ENCODE assay signal across 9 mouse cellular contexts in the genomic region with DNA sequence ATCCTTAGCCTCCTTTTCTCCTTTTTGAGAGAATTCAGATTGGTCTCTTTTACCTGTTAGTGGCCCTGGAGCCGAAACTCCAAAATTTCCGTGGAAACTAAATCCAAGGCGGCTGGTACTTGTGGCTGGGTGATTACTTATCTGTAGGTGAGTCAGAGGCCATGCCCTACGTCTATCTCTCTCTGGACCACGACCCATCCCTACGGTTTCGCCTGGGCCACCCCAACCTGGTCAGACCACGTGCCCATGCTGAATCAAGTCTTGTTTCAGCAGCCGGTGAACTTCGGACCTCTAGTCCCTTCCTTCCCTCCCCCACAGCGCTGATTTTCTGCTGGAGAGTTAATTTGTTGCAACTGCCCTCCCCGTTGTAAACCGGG. TPM values are rescaled to one million over a fixed set of nuclear protein-coding genes. Genes with fewer than 3 reads are reported as not detected.
DNase-seq lines count a peak whose midpoint lies in the region; ATAC-seq lines count a peak whose summit lies in the region.
"Had no signal": no experiment of that assay in that cellular context is flagged by ENCODE, and none has a peak within 500 bp of the region (broad histone marks: within the 10 kb centered on the region; RNA-seq: fewer than 3 reads in every experiment).

No protein-coding gene starts in this region.

- H3K9ac ChIP-seq in embryonic facial prominence, embryonic 15.5 days: peak overlapping the region; percentile 75
- H3K9ac ChIP-seq in hindbrain, embryonic 16.5 days (ENCODE audit: low read depth, low read length): peak overlapping the region; percentile 96
- peak overlapping the region; percentile 80 for H3K9ac ChIP-seq in liver, embryonic 11.5 days (ENCODE audit: low read depth, low read length)

- peaks cover 24% of the 10 kb centered on the region; the same call in 1 of the 2 replicates for H3K4me1 ChIP-seq in embryonic facial prominence, embryonic 15.5 days
- H3K4me1 ChIP-seq in hindbrain, embryonic 16.5 days (ENCODE audit: control insufficient read depth, insufficient read depth, low read depth, low read length): peaks cover 8% of the 10 kb centered on the region
- peaks cover 6% of the 10 kb centered on the region for H3K4me1 ChIP-seq in liver, embryonic 11.5 days (replicated peaks; ENCODE audit: control insufficient read depth, insufficient read depth, low read length)

- H3K27me3 ChIP-seq in embryonic facial prominence, embryonic 15.5 days: no peaks in the 10 kb centered on the region
- H3K27me3 ChIP-seq in hindbrain, embryonic 16.5 days (replicated peaks; ENCODE audit: control insufficient read depth, insufficient read depth, low read length): no peaks in the 10 kb centered on the region
- no peaks in the 10 kb centered on the region for H3K27me3 ChIP-seq in liver, embryonic 11.5 days (replicated peaks; ENCODE audit: control insufficient read depth, insufficient read depth, low read length)

- H3K36me3 ChIP-seq in embryonic facial prominence, embryonic 15.5 days: no peaks in the 10 kb centered on the region
- H3K36me3 ChIP-seq in hindbrain, embryonic 16.5 days (ENCODE audit: control insufficient read depth, insufficient read depth, low read length): no peaks in the 10 kb centered on the region
- H3K36me3 ChIP-seq in liver, embryonic 11.5 days (ENCODE audit: control insufficient read depth, insufficient read depth, low read length): no peaks in the 10 kb centered on the region

- H3K9me3 ChIP-seq in embryonic facial prominence, embryonic 15.5 days (replicated peaks): no peaks in the 10 kb centered on the region
- H3K9me3 ChIP-seq in hindbrain, embryonic 16.5 days (ENCODE audit: control insufficient read depth, low read length): no peaks in the 10 kb centered on the region
- no peaks in the 10 kb centered on the region for H3K9me3 ChIP-seq in liver, embryonic 11.5 days (ENCODE audit: control insufficient read depth, low read length)

- DNase-seq in ovary, postnatal 10 days (ENCODE audit: low spot score): peak; percentile 6
- no peak for DNase-seq in ovary, adult 18-20 months (ENCODE audit: low spot score)
- DNase-seq in liver, embryonic 11.5 days (ENCODE audit: low spot score): peak; percentile 60
- DNase-seq in neural tube, embryonic 10.5 days (ENCODE audit: extremely low spot score, low spot score): peak; percentile 61
- no peak for DNase-seq in layer of hippocampus, postnatal 36 days
- DNase-seq in T-cell, adult 2 months (ENCODE audit: low spot score): no peak

- WGBS in embryonic facial prominence, embryonic 15.5 days: under 1% methylated on average over 13 of the region's 13 CpGs
- 2% methylated on average over 13 of the region's 13 CpGs for WGBS in hindbrain, embryonic 16.5 days
- under 1% methylated on average over 13 of the region's 13 CpGs for WGBS in liver, embryonic 11.5 days

- H3K4me3 ChIP-seq in embryonic facial prominence, embryonic 15.5 days (replicated peaks): peak overlapping the region; percentile 88
- peak overlapping the region; percentile 91 for H3K4me3 ChIP-seq in hindbrain, embryonic 16.5 days (ENCODE audit: low read length)
- peak overlapping the region; percentile 84 for H3K4me3 ChIP-seq in liver, embryonic 11.5 days (ENCODE audit: low read depth, low read length)

- H3K4me2 ChIP-seq in embryonic facial prominence, embryonic 15.5 days (replicated peaks): peak overlapping the region; percentile 68
- H3K4me2 ChIP-seq in hindbrain, embryonic 16.5 days (ENCODE audit: low read length): peak overlapping the region; percentile 64
- peak overlapping the region; percentile 93 for H3K4me2 ChIP-seq in liver, embryonic 11.5 days

- peak overlapping the region; percentile 77; the same call in 1 of the 2 replicates for H3K27ac ChIP-seq in embryonic facial prominence, embryonic 15.5 days (replicated peaks)
- H3K27ac ChIP-seq in hindbrain, embryonic 16.5 days (ENCODE audit: low read depth, low read length): peak overlapping the region; percentile 73
- H3K27ac ChIP-seq in liver, embryonic 11.5 days (ENCODE audit: low read depth, low read length): peak overlapping the region; percentile 58

- no peak for ATAC-seq in embryonic facial prominence, embryonic 15.5 days (ENCODE audit: insufficient number of reproducible peaks, low FRiP score, low TSS enrichment, low read depth)
- peak; percentile 41; the same call in 1 of the 2 replicates for ATAC-seq in hindbrain, embryonic 16.5 days
- ATAC-seq in liver, embryonic 11.5 days (replicated peaks; ENCODE audit: low FRiP score): peak; percentile 67

RNA-seq across cellular contexts. Expression of gene Sh3d19, which starts 0.7 kb away (rescaled TPM):
- polyA plus RNA-seq in embryonic facial prominence, embryonic 15.5 days (2015; fragmentation: Nextera tagmentation; extraction: Ambion mirVana): 35.3 and 36.3 TPM in 2 replicates
- 14.0 and 15.5 TPM in 2 replicates for polyA plus RNA-seq in hindbrain, embryonic 16.5 days (2015; fragmentation: Nextera tagmentation; extraction: Ambion mirVana)
- 17.9 and 20.7 TPM in 2 replicates for polyA plus RNA-seq in liver, embryonic 11.5 days (2014; fragmentation: Nextera tagmentation; extraction: Ambion mirVana)
- 10 to 100 TPM; 23.4 to 26.4 TPM for total RNA-seq in layer of hippocampus, postnatal 36 days (2021)

RNA-seq across cellular contexts. Expression of gene Prss48, which starts 30.7 kb away (rescaled TPM):
- not detected in 2 replicates for polyA plus RNA-seq in embryonic facial prominence, embryonic 15.5 days (2015; fragmentation: Nextera tagmentation; extraction: Ambion mirVana)
- polyA plus RNA-seq in hindbrain, embryonic 16.5 days (2015; fragmentation: Nextera tagmentation; extraction: Ambion mirVana): not detected in 2 replicates
- polyA plus RNA-seq in liver, embryonic 11.5 days (2014; fragmentation: Nextera tagmentation; extraction: Ambion mirVana): 0.30 TPM in 1 of 2 replicates, not detected in the other
- total RNA-seq in layer of hippocampus, postnatal 36 days (2021): not detected
- total RNA-seq: left cerebral cortex, postnatal 10 days had no signal

Comparison
In these comparisons a context has a peak if more than half of its experiments do, and no peak if none do; other contexts are left out.
1. DNase-seq: peak in ovary, postnatal 10 days (single experiment), liver, embryonic 11.5 days (single experiment) and neural tube, embryonic 10.5 days (single experiment); none in ovary, adult 18-20 months (single experiment), layer of hippocampus, postnatal 36 days (0 of 2) and T-cell, adult 2 months (single experiment).
2. Peak in every context shown above with its lines, with median percentiles within 50 percentile points of each other: H3K27ac ChIP-seq, H3K4me2 ChIP-seq, H3K4me3 ChIP-seq and H3K9ac ChIP-seq.